Mouse (Mus musculus) monocyte, adult 59 days (primary cell): Measurements from ENCODE around the gene Fbxo36. TPM values are rescaled to one million over a fixed set of nuclear protein-coding genes. Genes with fewer than 3 reads are reported as not detected.

Experiments used
- total RNA-seq, 2 experiments: library from RNA; stranded (reverse); gene quantifications; one replicate each; pipeline ENCODE4 v1.2.4; 2023

Fbxo36 gene
- under 1 TPM in 1 of 2 experiments, not detected in 1; 0.85 TPM for total RNA-seq

GRCm38 (mm10) chr1:84839309-84840017, at the start of gene Fbxo36:
TSS of gene Fbxo36 (plus strand) at chr1:84839841.

GRCm38 (mm10) chr1:84840018-84840664, 500 bp downstream of the Fbxo36 start, which contains the start of gene Trip12:
TSS of gene Trip12 (minus strand) at chr1:84840516.

GRCm38 (mm10) chr1:84934503-84935333, 95.1 kb downstream of the Fbxo36 start, which contains the start of gene Slc16a14:
TSS of gene Slc16a14 (minus strand) at chr1:84935134.

Other genes starting within 250 kb of the Fbxo36 start
- not detected for gene Dner, start 143.6 kb upstream of the Fbxo36 start, total RNA-seq
- 100 to 1,000 TPM; 244 to 255 TPM for gene Trip12, start 675 bp downstream of the Fbxo36 start, total RNA-seq
- gene Slc16a14, start 95.3 kb downstream of the Fbxo36 start, total RNA-seq: not detected